Mouse (Mus musculus) right cerebral cortex, postnatal 10 days (tissue): Measurements from ENCODE around the gene Olfr844.

ENCODE experiments used
- DNase-seq, 2 experiments: peaks; one replicate each; pipeline ENCODE4 v3.0.0; 2021; ENCODE audit warnings: low spot score in 2 of 2

Gene Olfr844

DNA sequence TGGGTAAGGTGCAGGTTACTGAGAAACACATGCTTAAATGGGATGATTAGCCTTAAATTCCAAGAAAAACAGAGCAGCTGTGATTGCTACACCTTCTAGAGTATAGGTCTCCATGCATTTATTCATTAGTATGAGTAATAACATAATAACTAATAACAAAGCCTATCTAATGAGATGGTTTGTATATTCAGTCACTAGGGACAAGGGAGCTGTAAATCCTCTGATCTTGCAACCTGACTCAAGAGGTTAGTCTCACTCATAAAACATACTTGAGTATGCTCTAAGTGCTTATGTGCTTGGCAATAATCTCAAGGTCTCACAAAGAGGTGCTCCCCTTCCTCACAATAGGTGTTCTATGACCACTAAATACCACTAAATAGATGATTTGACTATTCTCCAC is at the start of gene Olfr844:
Gene Olfr844 (plus strand): TSS at position 301 of the 400 bp plus-strand sequence.
- DNase-seq = no peak

DNA sequence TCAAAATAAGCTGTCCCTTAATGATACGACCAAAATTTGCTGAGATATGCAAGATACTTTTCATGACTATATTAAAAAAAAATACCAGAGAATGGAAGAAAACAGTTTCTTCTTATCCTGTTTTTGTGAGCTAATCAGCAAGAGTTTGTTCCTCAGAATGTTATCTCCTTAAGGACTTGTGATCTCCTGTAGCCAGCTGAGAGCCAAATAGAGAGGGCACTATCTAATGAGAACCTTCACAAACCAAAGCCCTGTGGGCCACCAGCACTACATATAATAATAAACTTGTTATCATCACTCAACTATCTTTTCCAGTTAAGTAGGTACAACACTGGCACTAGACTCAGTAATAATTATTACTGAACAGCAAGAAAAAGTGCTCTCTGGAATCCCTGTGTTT is 20.0 kb downstream of the Olfr844 start, which contains the start of gene Olfr845:
Gene Olfr845 (plus strand): TSS at position 301 of the 400 bp plus-strand sequence.
- no peak for DNase-seq

DNA sequence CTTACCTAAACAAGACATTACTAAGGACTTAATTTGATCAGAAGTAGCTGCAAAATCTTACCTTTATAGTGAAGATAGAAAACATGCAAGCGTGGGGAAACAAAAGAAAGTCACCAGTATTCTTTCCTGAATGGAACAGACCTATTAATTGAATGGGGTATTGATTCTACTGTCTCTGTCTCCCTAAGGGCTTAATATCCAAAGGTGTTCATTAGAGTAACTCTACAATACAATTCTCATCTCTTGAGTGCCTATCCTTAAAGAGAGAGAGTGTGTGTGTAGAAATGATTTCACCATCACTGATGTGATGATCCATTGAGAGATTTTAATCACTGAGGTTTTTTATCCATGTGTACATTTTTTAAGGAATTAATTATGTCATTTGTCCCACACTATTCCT is 47.8 kb downstream of the Olfr844 start, which contains the start of gene Olfr846:
Gene Olfr846 (minus strand): TSS at position 101 of the 400 bp plus-strand sequence.
- no peak for DNase-seq
